Mouse (Mus musculus) layer of hippocampus, adult 8-10 months (tissue): Measurements from ENCODE around the gene Lasp1. TPM values are rescaled to one million over a fixed set of nuclear protein-coding genes. Genes with fewer than 3 reads are reported as not detected.
"Not testable (repeated sequence)": the region's sequence is repeated elsewhere in the genome, so short reads cannot be mapped to it uniquely, and the experiment has no call there.

Experiments used
- DNase-seq, 2 experiments: peaks; one replicate each; pipeline ENCODE4 v3.0.0; 2022; ENCODE audit warnings: low spot score in 2 of 2
- total RNA-seq, 4 experiments: library from RNA; stranded (reverse); gene quantifications; 2 replicates each; pipeline ENCODE4 v1.2.4; 2022

Gene Lasp1
- 100 to 1,000 TPM; 102 to 109 (median 104) TPM for total RNA-seq

- DNase-seq, result peak; percentile 89 to 94
Measured at GRCm38 (mm10) chr11:97798782-97799145, at the start of gene Lasp1. TSS of gene Lasp1 (plus strand) at chr11:97799000.

- DNase-seq, result no peak
Measured at GRCm38 (mm10) chr11:97753277-97753676, 45.5 kb upstream of the Lasp1 start.

- no peak for DNase-seq
Measured at GRCm38 (mm10) chr11:97758125-97758524, 40.7 kb upstream of the Lasp1 start.

GRCm38 (mm10) chr11:97758942-97759341, 39.9 kb upstream of the Lasp1 start:
- DNase-seq, result no peak

- DNase-seq, result no peak
Measured at GRCm38 (mm10) chr11:97761638-97762037, 37.2 kb upstream of the Lasp1 start.

GRCm38 (mm10) chr11:97766154-97766881, 32.5 kb upstream of the Lasp1 start, which contains the start of gene Cwc25:
TSS of gene Cwc25 (minus strand) at chr11:97766556.
- DNase-seq, result peak; percentile 95 to 96

GRCm38 (mm10) chr11:97769704-97770103, 29.1 kb upstream of the Lasp1 start:
- DNase-seq, result no peak

- no peak for DNase-seq
Measured at GRCm38 (mm10) chr11:97771410-97771809, 27.4 kb upstream of the Lasp1 start.

GRCm38 (mm10) chr11:97775186-97775585, 23.6 kb upstream of the Lasp1 start:
- DNase-seq, result no peak

GRCm38 (mm10) chr11:97775808-97776496, 22.8 kb upstream of the Lasp1 start, which contains the start of gene 1700001P01Rik:
TSS of gene 1700001P01Rik (minus strand) at chr11:97775918.
- no peak for DNase-seq

- DNase-seq, result no peak
Measured at GRCm38 (mm10) chr11:97776497-97777128, 22.2 kb upstream of the Lasp1 start.

GRCm38 (mm10) chr11:97777129-97777529, 21.7 kb upstream of the Lasp1 start:
- no peak for DNase-seq

GRCm38 (mm10) chr11:97778918-97779317, 19.9 kb upstream of the Lasp1 start:
- DNase-seq, result no peak

- DNase-seq, result no peak
Measured at GRCm38 (mm10) chr11:97779968-97780701, 18.7 kb upstream of the Lasp1 start.

GRCm38 (mm10) chr11:97781478-97781831, 17.3 kb upstream of the Lasp1 start:
- no peak for DNase-seq

- peak; percentile 97 to 99 for DNase-seq
Measured at GRCm38 (mm10) chr11:97781832-97782563, 16.8 kb upstream of the Lasp1 start, which contains the start of gene Rpl23. TSS of gene Rpl23 (minus strand) at chr11:97782437.

GRCm38 (mm10) chr11:97782564-97782895, 16.3 kb upstream of the Lasp1 start:
- no peak for DNase-seq

- no peak for DNase-seq
Measured at GRCm38 (mm10) chr11:97787961-97788360, 10.8 kb upstream of the Lasp1 start.

GRCm38 (mm10) chr11:97789727-97790126, 9.1 kb upstream of the Lasp1 start:
- no peak for DNase-seq

GRCm38 (mm10) chr11:97790778-97791438, 7.9 kb upstream of the Lasp1 start:
- DNase-seq, result not testable (repeated sequence)
